In genomic region chr4:150465759-150466158, GRCm38 (mm10) we compare ENCODE assay signal across 9 mouse cellular contexts.
A peak's percentile ranks its signal among the peaks of the same experiment; 100 is the strongest.
DNase-seq lines count a peak whose midpoint lies in the region; ATAC-seq and TF ChIP-seq lines count a peak whose summit lies in the region.
"Had no signal": no experiment of that assay in that cellular context is flagged by ENCODE, and none has a peak within 500 bp of the region (broad histone marks: within the 10 kb centered on the region; RNA-seq: fewer than 3 reads in every experiment).

No protein-coding gene starts in this region.

- no peak overlapping the region for H3K4me3 ChIP-seq in forebrain, embryonic 11.5 days (ENCODE audit: low read depth, low read length)
- H3K4me3 ChIP-seq in forebrain, embryonic 13.5 days, result no peak overlapping the region
- no peak overlapping the region for H3K4me3 ChIP-seq in layer of hippocampus, adult 2 months
- no peak overlapping the region for H3K4me3 ChIP-seq in spleen, adult 2 months (ENCODE audit: extremely low read depth, insufficient read depth, insufficient read length)
- H3K4me3 ChIP-seq: liver, embryonic 15.5 days had no signal

- no peak for ATAC-seq in forebrain, embryonic 11.5 days (replicated peaks; ENCODE audit: low FRiP score)
- no peak for ATAC-seq in forebrain, embryonic 13.5 days

- peak; percentile 94 for TF ChIP-seq CTCF in layer of hippocampus, adult 2 months (conservative IDR thresholded peaks at IDR 0.05)
- TF ChIP-seq CTCF in spleen, adult 2 months (IDR thresholded peaks at IDR 0.05; ENCODE audit: extremely low read depth, insufficient read depth, insufficient read length, insufficient replicate concordance), result peak; percentile 58; the same call in 1 of the 2 replicates

- WGBS in forebrain, embryonic 11.5 days, result 41% methylated on average over 4 of the region's 4 CpGs
- WGBS in forebrain, embryonic 13.5 days, result 40% methylated on average over 4 of the region's 4 CpGs
- WGBS in spleen, adult 2 months, result 54% methylated on average over 4 of the region's 4 CpGs

- no peak overlapping the region for H3K27ac ChIP-seq in forebrain, embryonic 11.5 days (ENCODE audit: low read depth, low read length)
- no peak overlapping the region for H3K27ac ChIP-seq in forebrain, embryonic 13.5 days
- no peak overlapping the region for H3K27ac ChIP-seq in layer of hippocampus, adult 2 months
- H3K27ac ChIP-seq in spleen, adult 2 months (ENCODE audit: insufficient read depth, low read length), result no peak overlapping the region
- H3K27ac ChIP-seq: liver, embryonic 15.5 days had no signal

- H3K9me3 ChIP-seq in forebrain, embryonic 11.5 days (ENCODE audit: control insufficient read depth, low read length), result no peaks in the 10 kb centered on the region
- no peaks in the 10 kb centered on the region for H3K9me3 ChIP-seq in forebrain, embryonic 13.5 days (replicated peaks)
- H3K9me3 ChIP-seq: liver, embryonic 15.5 days had no signal

- H3K9ac ChIP-seq in forebrain, embryonic 11.5 days (ENCODE audit: low read length), result no peak overlapping the region
- H3K9ac ChIP-seq in forebrain, embryonic 13.5 days, result no peak overlapping the region
- H3K9ac ChIP-seq: liver, embryonic 15.5 days had no signal

- peaks cover 6% of the 10 kb centered on the region for H3K4me1 ChIP-seq in forebrain, embryonic 11.5 days (replicated peaks; ENCODE audit: control insufficient read depth, insufficient read depth, low read length)
- peaks cover 36% of the 10 kb centered on the region for H3K4me1 ChIP-seq in forebrain, embryonic 13.5 days
- peaks cover 2% of the 10 kb centered on the region; the same call in 1 of the 2 replicates for H3K4me1 ChIP-seq in spleen, adult 2 months (ENCODE audit: control insufficient read depth, insufficient read depth, insufficient read length)

- H3K27me3 ChIP-seq in forebrain, embryonic 11.5 days (ENCODE audit: control insufficient read depth, insufficient read depth, low read length), result no peaks in the 10 kb centered on the region
- no peaks in the 10 kb centered on the region for H3K27me3 ChIP-seq in forebrain, embryonic 13.5 days
- no peaks in the 10 kb centered on the region for H3K27me3 ChIP-seq in spleen, adult 2 months (ENCODE audit: control insufficient read depth, insufficient read depth, low read length)
- H3K27me3 ChIP-seq: liver, embryonic 15.5 days had no signal

- no peaks in the 10 kb centered on the region; the same call in 1 of the 2 replicates for H3K36me3 ChIP-seq in forebrain, embryonic 11.5 days (ENCODE audit: control insufficient read depth, insufficient read depth, low read length)
- H3K36me3 ChIP-seq in forebrain, embryonic 13.5 days (ENCODE audit: poor library complexity, severe bottlenecking), result peaks cover 12% of the 10 kb centered on the region
- H3K36me3 ChIP-seq in spleen, adult 2 months (ENCODE audit: control insufficient read depth, insufficient read depth, low read length), result no peaks in the 10 kb centered on the region
- H3K36me3 ChIP-seq: liver, embryonic 15.5 days had no signal

- TF ChIP-seq POLR2A in spleen, adult 2 months (IDR thresholded peaks at IDR 0.05; ENCODE audit: low read depth, low read length), result no peak

- no peak overlapping the region for H3K4me2 ChIP-seq in forebrain, embryonic 11.5 days (ENCODE audit: low read depth, low read length, severe bottlenecking)
- no peak overlapping the region for H3K4me2 ChIP-seq in forebrain, embryonic 13.5 days
- H3K4me2 ChIP-seq: liver, embryonic 15.5 days had no signal

- DNase-seq in forebrain, embryonic 11.5 days (ENCODE audit: low spot score), result peak; percentile 72
- peak; percentile 49 to 68 for DNase-seq in CD8-positive naive resting alpha-beta T cell, adult 2 months (ENCODE audit: low read depth in 2 of 2, low spot score in 2 of 2)
- peak; percentile 77 for DNase-seq in c-Kit-positive CD71-negative TER-119-negative erythroid progenitor cells, embryonic 14.5 days (ENCODE audit: low read depth)
- peak; percentile 22 to 33 for DNase-seq in gastrocnemius, adult 8-10 months (ENCODE audit: low spot score in 2 of 2)
- DNase-seq in layer of hippocampus, adult 2 months (ENCODE audit: low spot score in 2 of 2), result peak; percentile 69 to 74
- DNase-seq in lung, postnatal 14 days, result peak; percentile 74
- DNase-seq in spleen, adult 2 months (ENCODE audit: low read depth in 1 of 2, low spot score in 2 of 2), result peak; percentile 45 to 70
